Mouse (Mus musculus) gonadal fat pad, adult 2 months (tissue): ENCODE results near the gene Zic5. TPM values are rescaled to one million over a fixed set of nuclear protein-coding genes. Genes with fewer than 3 reads are reported as not detected.

Experiments used
- DNase-seq: peaks from one replicate; pipeline ENCODE4 v3.0.0-alpha.2; 2012; ENCODE audit warnings: low read depth
- polyA plus RNA-seq: library from polyadenylated mRNA; depleted of rRNA; stranded (reverse); fragments of >200 nt; gene quantifications from 2 replicates; pipeline ENCODE4 v1.2.3, GENCODE M21; 2012; rRNA removed

Gene Zic5
- polyA plus RNA-seq = 0.33 TPM in 1 of 2 replicates, not detected in the other

DNA sequence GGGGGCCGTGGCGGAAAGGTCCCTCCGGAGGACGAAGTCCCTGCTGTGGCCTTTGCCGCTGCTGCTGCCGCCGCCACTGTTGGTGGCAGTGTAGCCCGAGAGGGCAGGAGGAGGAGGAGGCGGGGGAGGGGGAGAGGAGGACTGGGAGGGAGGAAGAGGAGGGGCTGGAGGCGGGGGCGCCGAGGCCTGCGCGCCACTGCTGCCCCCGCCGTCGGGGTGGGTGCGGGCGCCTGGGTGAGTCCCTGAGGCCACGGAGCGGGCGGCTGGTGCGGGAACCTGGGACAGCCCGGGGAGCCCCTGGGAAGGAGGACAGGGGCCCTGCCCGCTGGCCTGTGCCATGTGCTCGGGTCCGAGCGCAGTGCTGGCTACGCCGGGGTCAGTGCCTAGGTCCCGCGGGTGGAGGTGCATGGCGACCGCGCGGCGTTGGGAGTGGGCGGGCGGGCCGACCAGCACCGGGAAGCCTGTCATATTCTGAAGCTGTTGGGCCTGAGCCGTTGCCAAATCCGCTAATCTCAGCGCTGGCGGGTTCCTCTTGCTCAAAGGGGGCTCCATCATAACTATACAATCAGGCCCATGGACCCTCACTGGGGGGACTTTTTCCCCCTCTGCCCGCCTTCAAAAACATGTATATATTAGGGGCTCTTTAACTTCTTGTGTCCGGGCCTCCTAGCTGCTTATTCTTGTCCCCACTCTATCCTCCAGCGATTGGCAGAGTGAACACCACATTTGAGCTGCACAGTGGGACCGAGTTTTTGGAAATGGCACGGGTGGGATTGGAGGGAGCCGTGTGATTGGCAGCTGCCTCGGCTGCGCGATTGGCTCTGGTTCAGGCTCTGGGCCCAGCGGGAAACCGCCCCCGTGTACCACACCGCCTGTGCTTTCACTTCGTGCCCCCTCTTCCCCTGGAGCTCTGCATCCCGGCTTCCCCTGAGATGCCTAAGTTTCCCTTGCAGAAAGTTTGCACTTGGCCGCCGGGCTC, at the start of gene Zic5:
Zic5 (minus strand) TSS at position 915 of the 979 bp plus-strand sequence.
- no peak for DNase-seq

DNA sequence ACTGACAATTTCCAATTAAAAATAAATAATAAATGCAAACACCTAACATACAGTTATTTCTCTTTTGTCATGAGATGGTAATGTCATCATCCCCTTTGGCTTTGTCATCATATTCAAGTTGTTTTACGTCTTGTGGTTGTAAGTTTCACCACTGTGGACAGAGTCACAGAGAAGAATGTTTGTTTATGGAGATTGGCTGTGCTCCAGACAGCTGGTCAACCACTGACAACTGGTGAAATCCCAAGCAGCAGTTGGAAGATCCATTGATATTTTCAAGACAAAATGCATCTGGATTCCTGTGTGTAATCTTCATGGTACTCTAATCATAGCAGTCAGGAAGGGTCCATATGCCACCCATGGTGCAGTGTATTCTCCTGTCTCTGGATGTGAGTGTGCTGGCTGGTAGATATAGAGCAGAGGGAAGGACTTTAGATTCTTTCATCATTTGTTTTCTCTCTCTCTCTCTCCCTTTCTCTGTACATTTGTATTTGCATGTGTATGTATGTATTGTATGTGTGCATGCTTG, 48.1 kb upstream of the Zic5 start:
- no peak for DNase-seq

DNA sequence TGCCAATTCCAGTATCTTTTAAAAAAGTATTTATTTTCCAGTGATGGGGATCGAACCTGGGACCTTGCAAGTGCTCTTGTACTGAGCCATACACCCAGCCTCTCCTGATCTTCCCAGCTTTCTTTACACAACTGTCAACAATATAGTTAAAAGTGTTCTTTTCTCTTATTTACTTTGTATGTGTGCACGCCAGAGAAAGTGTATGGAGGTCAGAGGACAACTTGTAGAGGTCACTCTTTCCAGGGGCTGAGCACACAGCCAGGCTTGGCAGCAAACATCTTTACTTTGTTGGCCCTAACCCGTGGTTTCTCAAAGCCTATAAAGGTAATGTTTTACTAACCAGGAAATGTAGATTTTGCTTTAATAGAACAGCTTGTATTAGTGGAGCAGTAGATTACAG, 46.0 kb upstream of the Zic5 start:
- DNase-seq = no peak

DNA sequence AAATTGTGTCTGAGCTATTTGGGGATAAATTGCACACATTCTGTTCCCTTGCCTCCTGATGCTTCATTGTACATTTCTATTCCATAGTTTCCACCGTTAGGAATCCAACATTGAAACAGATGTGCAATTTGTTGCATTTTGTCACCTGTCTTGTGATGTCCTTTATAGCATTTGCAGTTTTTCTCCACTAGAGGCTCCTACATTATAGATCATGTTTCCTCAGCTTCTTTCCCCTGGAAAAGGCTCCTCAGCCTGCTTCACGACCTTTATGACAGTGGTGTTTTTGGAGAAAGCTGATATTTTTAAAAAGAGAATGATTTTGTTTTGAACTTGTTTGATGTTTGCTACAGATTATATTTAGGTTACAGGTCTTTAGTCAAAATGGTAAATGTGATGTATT, 43.6 kb upstream of the Zic5 start:
- DNase-seq = no peak

DNA sequence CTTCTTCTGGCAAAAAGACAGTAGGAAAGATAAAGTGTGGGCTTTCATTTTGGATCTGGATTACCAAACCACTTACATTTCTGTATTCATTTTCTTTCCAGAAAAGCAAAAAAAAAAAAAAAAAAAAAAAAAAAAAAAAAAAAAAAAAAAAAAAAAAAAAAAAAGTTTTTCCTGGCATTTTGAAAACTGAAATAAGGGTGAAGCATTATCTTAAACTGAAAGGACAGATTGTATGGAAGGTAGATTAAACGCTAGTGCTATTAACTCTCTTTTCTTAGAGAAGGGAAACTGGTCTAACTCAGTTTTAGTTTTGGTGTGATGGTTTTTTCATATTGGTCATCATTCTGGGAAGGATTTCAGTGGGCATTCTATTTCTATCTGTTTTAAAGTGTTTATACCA, 26.5 kb upstream of the Zic5 start:
- no peak for DNase-seq

DNA sequence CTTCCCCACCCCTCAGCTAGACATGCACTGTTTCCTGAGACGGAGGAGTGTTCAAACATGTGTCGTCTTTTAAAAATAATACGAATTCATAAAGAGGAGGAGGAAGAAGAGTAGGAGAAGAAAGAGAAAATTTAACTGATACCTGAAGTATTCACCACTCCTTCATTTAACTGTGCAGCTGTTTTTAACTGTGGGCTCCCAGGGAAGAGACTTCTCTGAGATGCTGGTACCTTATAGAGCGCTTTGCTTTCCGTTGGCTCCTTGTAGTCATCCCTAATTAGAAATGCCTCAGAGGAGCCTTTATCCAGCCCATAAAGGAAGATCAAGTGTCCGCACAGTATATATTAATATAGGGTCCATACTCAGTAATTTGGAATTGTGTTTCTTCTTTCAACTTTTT, 26.0 kb upstream of the Zic5 start:
- DNase-seq = no peak

DNA sequence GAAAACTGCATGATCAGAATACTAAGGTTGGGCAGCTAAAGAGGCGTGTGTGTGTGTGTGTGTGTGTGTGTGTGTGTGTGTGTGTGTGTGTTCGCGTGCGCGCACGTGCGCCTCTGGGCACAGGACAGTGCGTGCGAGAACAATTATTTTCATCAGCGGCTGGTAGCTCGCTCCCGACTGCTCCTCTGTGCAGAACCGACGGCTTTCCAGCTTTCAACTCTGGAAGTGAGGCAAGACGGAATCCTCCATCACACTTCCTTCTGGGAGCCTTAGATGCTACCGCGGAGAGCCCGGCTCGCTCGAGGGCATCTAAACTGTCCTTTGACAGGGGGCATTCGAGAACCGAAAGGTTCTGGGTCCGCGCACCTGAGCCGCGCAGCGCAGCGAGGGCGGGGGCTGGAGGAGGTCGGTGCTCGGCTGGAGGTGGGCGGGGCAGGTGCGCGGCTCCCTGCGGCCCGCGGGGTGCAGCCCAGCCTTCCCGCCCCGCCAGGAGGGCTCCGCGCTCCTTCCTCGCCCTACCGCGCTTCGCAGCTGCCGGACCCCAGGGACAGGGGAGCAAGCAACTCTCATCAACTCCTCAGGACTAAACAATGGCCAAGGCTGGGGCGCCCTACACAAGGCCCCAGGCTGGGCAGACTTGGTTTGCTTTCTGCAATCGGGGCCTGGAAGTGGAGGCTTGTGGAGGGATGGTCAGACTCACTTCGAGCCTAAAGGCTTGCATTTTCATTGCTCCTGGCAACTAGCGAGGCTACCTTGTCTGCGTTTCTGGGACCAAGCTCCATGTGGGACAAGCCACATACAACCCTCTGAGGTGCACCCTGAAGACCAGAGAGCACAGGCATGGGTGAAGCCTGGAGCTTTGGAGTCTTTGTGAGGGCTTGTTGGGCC, 25.2 kb upstream of the Zic5 start, which contains the start of gene Gm10837:
Gm10837 (plus strand) TSS at position 146 of the 888 bp plus-strand sequence.
- DNase-seq = no peak

DNA sequence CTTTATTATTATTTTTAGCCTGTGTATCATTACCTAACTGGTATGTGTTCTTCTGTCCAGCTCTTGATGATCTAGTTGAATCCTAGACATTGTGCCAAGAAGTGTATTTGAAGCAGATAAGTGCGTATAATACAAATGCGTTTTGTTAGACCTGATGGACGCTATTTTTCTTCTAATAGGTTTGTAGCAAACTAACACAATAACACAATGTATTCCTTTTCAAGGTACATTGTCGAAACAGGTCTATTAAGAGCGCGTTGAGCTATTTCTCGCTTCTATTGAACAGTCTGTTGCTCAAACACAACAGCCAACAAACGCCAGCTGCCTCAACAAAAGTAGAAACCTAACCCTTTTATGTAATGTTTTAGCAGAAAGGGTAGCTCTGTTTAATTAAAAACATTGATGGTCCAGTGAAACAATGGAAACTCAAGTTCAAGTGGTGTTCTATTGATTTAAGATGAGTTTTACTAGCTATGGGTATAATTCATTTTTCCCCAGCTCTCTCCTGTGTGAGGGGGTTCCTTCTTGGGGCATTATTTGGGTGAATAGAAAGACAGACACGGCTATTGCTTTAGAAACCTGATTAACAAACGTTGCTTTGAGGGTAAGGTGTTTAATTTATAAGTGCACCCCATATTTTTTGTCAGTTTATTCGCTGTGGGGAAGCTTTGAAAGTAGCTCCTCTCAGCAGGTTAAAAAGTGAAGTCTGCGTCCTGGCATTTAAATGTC, 24.4 kb upstream of the Zic5 start:
- no peak for DNase-seq

DNA sequence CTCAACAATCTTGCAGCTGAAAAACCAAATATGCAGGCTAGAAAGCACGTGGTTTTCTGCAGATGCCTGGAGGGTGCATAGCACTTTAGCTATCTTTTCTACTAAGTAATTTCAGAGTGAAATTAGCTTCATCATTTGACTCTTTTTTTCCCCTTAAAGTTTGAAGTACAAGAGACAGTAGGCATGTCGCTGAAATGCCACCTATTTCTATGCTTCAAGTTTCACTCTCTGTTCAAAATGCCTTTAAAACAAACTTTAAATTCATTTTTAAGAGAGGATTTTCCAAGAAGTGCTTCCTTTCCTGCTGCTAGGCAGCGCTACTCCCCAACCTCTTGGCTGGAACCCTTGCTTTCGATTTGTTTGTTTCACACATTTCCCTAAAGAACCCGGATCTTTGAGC, 23.6 kb upstream of the Zic5 start:
- no peak for DNase-seq

DNA sequence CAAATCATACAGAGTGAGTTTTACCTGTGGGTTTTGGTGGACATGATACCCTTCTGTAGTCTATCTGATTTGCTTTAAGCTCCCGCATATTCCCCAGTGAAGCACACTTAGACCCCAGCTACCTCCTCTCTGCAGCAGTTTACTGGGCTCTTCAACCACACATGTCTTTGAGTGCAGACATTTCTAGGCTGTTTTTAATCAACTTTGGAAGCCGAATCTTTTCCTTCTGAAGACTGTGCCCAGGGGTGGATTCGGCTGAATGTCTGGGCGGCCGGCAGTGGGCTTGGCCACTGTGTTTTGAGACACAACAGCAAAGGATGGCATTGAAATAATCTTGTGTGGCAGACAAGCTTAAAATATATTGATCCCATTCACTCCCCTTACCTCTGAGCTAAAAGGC, 21.9 kb upstream of the Zic5 start:
- DNase-seq = no peak

DNA sequence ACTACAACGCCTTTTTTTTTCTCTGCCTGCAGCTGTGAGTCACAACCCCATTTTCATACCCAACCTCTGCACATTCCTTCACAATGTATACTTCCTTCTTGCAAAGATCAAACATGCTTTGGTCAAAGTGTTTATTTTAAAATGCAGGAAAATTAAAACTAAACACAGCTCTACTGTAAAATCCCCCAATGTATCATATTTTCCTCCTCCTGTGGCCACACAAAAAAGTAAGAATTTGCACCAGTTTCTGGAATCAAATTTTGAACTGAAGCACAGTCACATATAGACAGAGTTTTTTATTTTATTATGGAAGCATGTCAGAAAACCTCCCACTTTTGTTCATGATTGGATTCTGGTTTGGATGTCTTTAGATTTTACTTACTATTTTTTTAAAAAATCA, 21.1 kb upstream of the Zic5 start:
- DNase-seq = no peak

DNA sequence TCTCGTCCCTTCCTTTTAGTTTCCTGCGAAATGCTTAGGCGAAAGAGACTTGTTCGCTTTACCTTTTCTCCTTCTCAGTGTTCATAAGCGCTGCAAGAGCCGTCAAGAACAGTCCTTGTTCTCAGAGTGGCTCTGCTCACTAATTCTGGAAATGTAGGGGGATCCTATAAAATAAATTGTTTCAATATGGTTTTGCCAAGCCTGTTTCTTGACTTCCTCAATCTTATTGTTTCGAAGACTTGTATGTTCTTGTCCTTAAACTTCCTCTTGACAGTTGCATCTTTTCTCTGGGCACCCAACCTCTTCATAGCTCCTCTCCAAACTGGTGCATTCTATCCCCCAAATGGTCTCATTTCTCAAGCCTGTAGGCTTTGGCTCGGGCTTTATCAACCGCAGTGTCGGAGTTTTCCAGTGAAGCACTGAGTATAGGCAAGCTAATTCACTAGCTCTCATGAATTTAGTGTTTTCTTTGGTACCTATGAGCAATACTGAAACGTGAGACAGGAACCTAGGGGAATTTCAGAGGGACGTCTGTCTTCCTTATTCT, 20.2 kb upstream of the Zic5 start:
- DNase-seq = no peak

DNA sequence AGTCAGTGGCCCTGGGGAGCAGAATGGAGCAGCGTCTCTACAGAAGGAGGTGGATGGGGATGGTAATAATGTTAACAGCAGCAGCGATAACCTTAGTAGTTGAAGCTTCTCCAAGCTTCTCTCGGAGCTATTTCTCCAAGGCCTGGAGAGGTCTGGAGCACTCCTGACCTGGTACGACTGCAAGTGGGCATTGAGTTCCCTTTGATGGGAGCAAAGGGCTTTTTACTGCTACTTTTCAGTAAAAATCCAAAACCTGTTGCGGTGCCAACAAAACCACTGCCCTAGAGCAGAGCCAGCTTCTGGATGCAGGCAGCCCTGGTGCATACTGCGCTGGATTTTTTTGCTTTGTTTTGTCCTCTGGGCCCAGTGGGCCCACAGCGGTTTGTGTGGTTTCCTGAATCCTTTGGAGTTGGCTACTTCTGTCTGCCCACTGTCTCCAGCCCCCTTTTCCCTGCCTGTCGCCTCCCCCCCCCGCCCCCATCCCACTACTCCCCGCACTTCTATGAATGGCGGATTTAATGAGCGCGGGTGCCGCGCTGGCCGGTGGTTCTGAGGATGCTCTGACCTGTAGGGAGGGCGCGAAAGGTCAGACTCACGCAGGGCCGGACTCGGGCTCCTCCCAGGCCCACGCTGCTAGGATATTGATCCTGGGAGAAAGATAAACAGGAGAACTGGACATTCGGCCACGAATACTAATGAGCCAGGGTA, 19.5 kb upstream of the Zic5 start:
- DNase-seq = no peak

DNA sequence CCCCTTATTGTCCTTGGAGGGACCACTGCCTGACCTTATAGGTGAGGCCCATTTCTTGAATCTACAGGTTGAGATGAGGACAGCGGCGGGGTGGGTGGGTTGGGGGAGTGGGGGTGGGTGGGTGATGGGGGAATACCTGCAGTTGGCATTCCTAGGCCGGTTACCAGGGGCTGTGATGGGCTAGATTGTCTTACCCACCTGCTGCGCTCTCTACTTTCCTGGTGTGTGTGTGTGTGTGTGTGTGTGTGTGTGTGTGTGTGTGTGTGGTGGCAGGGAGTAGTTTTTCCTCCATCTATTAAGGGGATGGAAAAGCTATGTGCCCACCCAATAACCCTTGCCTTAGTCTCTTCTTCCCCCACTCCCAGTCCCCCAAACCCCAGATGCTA, 19.0 kb upstream of the Zic5 start:
- DNase-seq = no peak

DNA sequence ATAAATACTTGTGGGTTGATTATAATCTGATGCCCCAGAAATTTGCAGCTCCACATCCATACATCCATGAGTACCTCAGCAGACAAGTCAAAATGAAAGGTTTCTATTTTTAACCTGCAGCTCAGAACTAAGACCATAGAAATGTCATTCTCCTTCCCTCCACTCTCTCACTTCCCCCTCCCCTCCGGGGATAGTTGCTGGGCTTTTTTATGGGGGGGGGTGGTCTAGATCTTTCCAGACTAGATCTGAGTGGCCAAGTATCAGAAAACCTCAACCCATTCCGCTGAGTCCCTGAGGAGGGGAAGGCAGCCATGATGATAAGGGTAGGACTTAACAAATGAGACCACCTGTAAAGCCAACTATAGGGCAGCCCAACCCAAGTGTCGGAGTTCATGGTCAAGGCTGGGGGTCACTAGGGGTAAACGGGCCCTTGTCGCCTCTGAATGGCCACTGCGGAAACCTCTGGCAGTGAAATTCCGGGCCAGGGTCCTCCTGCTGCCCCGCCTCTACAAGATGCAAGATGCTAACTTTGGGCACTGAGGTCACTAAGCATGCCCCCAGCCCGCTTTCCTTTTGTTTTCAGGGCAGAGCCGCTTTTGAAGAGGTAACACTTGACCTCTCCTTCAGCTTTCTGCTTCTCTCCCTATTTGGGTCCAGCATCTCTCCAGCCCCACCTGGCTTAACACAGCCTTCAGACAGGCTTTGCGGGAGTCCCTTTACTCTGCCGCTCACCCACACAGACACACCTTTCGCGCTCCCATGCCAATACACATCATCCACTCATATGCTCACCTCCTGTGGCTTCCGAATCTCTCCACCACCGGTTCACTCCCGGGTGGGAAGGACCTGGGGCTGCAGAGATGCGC, 18.3 kb upstream of the Zic5 start:
- DNase-seq = no peak

DNA sequence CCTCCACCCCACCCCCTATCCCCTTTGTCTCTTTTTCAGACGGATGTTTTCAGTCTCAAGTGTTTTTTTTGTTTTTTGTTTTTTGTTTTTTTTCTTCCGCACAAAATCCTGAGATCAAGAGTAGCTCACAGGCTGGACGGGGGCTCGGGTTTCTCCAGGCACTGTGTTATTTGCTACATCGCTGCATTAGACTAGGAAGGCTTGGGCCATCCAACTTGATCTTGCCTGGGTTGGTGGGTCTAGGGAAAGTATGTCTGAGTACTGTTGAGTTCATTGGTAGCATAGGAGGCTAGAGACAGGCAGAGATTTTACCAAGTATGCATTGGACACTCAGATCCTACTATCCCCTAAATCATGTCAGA, 17.5 kb upstream of the Zic5 start:
- DNase-seq = no peak

DNA sequence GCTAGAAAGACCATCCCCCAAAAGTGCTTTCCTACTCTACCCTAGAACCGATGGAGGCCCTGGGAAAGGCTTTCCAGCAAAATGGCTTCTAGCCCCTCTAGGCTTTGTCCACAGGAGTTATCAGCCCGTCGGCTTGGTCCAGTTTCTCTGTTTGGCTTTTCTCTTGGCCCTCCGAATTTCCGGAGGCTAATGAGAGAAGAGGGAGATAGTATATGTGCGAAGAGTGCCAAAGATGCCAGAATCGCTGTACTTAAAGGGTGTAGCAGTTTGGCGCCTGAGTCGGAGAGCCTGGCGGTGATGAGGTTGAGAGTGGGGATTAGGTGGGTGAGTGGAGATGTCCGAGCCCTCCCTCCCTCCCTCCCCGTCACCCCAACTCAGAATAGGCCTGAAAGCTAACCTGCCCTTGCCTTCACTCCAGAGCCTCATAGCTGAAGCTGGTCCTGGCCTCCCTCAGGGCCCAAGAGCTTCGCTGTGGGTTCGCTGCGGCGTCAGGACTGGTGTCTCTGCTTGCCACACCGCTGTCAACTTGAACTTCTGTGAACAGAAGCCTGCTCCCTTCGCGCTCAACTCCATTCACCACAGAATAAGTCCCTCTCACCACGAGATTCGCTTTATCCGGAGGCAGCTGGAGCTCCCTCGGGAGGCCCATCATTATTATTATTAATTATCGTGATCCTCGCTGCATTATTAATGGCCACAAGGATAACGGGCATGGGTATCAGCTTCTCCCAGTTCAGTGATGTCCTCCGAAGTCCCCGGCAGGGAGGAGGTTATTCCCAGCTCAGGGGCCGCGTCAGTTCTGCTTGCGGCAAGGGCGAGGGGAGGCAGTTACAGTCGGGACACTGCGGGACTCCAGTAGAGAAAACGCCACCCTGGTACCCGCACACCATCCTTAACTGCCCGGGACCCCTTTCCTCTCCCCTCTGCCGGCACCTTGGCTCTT, 16.9 kb upstream of the Zic5 start:
- no peak for DNase-seq

DNA sequence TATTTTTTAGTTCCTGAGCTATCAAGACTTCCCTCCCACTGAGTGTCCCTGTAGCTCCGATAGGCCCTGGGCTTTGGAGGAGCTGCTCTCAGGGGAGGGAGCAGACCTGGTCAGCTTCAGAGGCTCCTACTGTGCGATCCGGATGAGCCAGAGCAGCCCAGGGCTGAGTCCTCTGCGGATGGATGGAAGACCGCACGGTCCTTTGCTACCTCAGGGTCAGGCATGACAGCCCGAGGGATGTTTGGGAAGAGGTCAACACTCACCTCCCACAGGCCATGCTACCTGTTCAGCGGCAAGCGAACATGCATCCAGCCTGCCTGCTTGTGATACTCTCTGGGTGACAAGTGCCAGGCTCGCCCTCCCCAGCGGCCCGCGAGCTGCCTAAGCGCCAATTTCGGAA, 15.7 kb upstream of the Zic5 start:
- no peak for DNase-seq

DNA sequence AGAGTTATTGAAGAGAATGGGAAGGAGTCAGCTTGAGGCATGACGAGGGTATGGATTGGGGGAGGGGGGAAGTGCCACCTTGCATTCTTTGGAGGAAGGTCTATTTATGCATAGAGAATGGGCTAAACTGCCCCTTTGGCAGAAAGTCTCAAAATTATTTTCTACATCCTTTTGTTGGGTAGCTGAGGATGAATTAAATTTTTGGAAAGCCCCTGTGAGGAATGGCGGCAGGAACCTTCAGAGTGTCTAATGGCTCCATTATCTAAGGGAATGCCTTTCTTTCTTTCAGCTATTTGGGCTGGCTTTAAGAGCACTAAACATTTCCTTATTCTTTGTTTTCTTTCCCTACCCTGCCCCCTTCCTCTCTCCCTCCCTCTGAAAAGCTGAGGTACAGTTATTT, 14.9 kb upstream of the Zic5 start:
- no peak for DNase-seq
